Mouse (Mus musculus) cerebellum, adult 11 months (tissue): Measurements from ENCODE around the gene Crot.
"Not testable (repeated sequence)": the region's sequence is repeated elsewhere in the genome, so short reads cannot be mapped to it uniquely, and the experiment has no call there.

Experiments used
- DNase-seq: peaks from one replicate; pipeline ENCODE4 v3.0.0; 2022

The Crot gene

GRCm38 (mm10) chr5:8995966-8996685, 998 bp downstream of the Crot start:
- DNase-seq = no peak

- DNase-seq = no peak
Measured at GRCm38 (mm10) chr5:8991626-8992025, 5.5 kb downstream of the Crot start.

DNA sequence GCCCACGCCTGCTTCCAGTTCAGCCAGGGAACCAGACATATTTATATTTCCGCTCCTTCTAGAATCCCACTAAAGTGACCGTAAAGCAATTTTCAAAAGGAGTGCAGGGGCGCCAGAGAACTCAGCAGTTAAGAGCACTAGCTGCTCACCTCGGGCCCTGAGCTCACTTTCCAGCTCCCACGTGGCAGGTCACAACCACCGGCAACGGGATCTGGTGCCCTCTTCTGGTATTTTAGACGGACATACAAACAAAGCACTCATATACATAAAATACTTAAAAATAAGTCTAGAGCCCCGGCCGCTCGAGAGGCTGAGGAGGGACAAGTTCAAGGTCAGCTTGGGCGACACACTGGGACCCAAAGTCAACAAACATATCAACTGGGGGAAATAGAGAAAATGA, 6.6 kb downstream of the Crot start:
- no peak for DNase-seq

DNA sequence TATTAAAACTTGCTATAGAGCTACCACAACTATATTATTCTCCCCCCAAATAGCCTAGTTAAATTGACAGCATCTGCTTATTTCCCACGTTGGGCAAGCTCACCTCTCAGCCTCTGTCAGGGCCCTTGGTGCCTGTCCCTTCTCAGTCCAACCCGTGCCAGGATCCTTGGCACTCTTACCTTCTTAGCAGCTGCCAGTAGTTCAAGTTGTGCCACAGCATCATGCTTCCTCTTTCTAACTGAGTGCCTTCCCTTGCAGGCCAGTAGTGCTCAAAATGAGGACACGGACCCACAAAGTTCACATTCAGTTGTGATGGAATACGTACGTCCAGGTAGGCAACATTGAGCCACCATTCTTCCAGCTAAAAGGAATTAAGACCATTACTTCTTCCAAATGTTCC, 9.2 kb downstream of the Crot start:
- no peak for DNase-seq

DNA sequence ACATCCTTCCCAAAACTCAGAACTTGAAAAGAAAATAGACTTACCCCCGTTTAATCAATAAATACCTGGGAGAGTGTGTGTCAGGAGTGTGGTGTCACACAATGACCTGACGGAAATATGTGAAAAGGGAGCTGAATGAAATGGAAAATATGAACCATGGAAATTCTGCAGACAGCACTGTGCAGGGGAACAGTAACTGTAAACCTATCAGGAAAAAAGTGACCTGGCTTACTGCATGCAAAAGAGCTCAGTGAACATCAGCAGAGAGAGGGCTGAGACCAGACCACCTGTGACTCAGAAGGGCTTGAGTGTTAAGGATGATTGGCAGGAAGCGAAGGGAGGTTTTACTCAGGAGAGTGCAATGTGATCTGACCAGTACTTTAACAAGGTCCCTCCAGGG, 11.7 kb downstream of the Crot start:
- no peak for DNase-seq

GRCm38 (mm10) chr5:8974721-8975120, 22.4 kb downstream of the Crot start:
- DNase-seq = no peak

- DNase-seq = no peak
Measured at GRCm38 (mm10) chr5:8972355-8972754, 24.8 kb downstream of the Crot start.

DNA sequence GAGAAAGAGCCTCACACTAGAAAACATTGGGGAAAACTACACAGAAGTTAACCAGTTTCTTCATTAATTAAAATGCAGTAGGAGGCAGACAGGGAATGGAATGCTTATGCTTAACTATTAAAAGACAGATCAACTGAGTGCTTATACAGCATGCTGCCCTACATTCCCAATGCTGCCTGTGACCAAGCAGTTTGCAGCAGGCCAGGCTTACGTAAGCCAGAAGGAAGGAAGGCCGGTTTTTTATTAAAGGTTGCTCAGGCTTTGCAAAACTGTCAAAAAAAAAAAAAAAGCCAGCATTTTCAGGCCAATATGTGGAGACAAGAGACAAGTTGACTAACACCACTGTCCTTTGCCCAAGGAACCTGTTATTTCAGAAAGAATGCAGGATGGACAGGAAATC, 26.4 kb downstream of the Crot start:
- no peak for DNase-seq

GRCm38 (mm10) chr5:8964487-8964886, 32.6 kb downstream of the Crot start:
- no peak for DNase-seq

DNA sequence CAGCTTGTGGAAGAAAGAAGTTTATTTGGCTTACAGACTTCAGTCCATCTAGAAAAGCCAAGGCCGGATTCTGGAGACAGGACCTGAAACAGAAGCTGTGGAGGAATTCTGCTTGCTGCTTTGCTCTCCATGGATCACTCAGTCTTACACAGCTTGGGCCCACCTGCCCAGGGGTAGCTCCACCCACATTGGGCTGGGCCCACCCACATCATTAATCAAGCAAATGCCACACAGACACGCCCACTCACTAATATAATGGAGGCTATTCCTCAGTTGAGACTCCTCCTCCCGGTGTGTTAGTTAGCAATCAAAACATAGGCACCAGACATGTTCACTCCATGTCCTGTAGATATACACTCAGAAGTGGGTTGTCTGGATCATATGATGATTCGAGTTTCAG, 36.6 kb downstream of the Crot start:
- no peak for DNase-seq

- DNase-seq = no peak
Measured at GRCm38 (mm10) chr5:8955544-8955943, 41.6 kb downstream of the Crot start.

GRCm38 (mm10) chr5:8953660-8954059, 43.5 kb downstream of the Crot start:
- DNase-seq = no peak

GRCm38 (mm10) chr5:8947423-8948110, 49.6 kb downstream of the Crot start:
- DNase-seq = no peak

DNA sequence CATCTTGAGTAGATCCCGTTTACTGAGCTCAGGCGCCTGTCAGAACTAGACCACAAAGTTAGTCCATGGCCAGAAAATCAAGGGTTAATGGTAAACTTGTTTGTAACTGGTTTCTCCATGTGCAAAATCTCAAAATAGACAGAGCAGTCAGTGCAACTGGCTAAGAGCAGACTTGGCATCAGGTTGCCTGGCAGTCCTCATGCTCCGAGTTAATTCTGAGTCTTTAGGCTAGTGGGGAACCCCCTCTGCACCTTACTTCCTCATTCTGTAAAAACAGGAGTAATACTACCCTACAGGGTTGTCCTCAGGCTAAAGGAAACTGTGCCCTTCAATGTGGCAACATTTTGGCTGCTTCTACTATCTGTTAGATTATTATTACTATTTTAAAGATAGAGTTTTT, 53.3 kb downstream of the Crot start:
- no peak for DNase-seq

- DNase-seq = not testable (repeated sequence)
Measured at GRCm38 (mm10) chr5:8941266-8941665, 55.9 kb downstream of the Crot start.

DNA sequence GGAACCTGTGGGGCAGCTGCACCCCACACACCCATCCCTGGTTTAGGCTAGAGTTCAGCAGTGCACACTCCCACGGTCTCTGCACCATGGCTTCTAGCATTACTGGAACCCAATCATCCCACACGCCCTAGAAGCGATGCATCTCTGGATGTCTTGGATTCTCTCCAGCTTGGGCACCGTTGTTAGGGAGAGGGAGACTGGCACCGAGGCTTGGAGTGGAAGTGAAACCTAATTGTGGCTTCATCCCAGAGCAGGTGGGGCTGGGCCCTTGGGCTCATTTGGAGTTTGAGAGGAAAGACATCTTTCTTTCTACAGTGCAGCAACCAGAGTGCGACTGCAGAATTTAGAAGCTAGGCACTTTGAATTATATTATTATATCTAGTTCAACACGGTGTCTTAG, 59.2 kb downstream of the Crot start:
- no peak for DNase-seq

GRCm38 (mm10) chr5:8928440-8928839, 68.7 kb downstream of the Crot start:
- DNase-seq = no peak

- DNase-seq = no peak
Measured at GRCm38 (mm10) chr5:8917069-8917468, 80.1 kb downstream of the Crot start.

DNA sequence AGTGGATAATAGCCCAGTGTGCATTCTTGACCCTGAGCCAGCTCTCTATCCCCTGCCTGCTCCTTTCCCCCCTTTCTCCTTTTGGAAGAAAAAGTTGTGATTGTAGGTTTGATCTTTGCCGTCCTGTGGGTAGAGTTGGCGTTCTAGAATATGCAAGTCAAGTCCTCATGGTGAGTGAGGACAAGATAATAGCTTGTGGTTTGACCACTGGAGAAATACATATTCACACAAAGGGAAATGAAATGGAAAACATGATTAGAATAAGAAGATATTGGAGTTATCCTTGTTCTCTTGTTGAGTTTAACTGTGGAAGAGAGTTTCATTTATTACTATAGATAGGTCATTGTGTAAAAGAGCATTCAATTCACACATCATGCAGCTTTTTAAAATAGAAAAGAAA, 80.7 kb downstream of the Crot start:
- no peak for DNase-seq
